Mouse (Mus musculus) liver (tissue): ENCODE results near the gene Gm21366.
"Not testable (repeated sequence)": the region's sequence is repeated elsewhere in the genome, so short reads cannot be mapped to it uniquely, and the experiment has no call there.

Source experiments
- DNase-seq: peaks from one replicate; pipeline ENCODE4 v3.0.0-alpha.2; 2020; ENCODE audit warnings: mixed read lengths

Gm21366 gene

GRCm38 (mm10) chrY:22861156-22861555 lies at the start of gene Gm21366:
Gene Gm21366 (minus strand): TSS chrY:22861256.
- DNase-seq = not testable (repeated sequence)
